Mouse (Mus musculus): ENCODE data around the gene Pnmal2.

Gene Pnmal2

DNA sequence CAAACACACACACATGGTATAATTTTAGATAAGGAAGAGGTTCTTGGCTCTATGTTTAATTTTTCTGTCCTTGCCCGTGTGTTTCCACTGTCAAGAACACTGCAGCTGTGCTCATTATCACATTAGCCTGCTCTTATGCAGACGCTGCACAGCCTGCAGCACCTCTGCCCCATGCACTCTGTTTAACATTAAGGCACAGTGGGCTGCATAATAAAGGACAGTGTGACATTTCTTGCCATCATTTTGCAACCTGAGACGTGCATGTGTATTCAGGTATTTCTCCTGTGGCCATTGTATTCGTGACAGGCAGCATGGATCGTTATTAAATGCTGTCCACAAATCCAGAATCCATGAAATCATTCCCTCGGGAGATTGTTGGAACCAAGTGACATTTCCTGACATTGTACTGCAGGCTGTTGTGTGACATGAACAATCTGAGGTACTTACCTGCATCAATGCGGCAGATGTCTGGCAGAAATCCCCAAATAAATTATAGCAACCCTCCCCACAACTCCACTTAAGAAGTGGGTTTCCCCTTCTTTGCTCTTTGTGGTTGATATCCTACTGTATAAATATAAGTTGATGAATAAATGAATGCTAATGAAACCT lies 43.2 kb downstream of the Pnmal2 start:
- no peak for DNase-seq

DNA sequence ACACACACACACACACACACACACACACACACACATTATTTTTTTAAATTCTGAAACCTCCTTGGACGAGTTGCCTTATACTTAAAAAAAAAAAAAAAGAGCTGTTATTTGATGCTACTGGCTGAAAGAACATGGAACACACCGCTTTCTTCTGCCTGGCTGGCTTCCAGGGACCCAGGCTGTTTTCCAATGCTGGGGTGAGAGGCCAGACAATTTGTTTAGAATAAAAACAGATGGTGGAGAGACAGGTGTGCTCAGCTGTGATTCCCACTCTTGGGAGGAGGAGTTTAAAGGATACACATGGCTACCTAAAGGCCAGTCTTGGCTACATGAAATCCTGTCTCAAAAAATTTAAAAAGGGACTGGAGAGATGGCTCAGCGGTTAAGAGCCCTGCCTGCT lies 43.9 kb downstream of the Pnmal2 start:
- peak; percentile 74 to 79 for DNase-seq

GRCm38 (mm10) chr7:16990006-16990744 lies 45.7 kb downstream of the Pnmal2 start:
- peak; percentile 23 to 42 for DNase-seq

GRCm38 (mm10) chr7:16991681-16992450 lies 47.4 kb downstream of the Pnmal2 start:
- peak; percentile 58 to 69 for DNase-seq

DNA sequence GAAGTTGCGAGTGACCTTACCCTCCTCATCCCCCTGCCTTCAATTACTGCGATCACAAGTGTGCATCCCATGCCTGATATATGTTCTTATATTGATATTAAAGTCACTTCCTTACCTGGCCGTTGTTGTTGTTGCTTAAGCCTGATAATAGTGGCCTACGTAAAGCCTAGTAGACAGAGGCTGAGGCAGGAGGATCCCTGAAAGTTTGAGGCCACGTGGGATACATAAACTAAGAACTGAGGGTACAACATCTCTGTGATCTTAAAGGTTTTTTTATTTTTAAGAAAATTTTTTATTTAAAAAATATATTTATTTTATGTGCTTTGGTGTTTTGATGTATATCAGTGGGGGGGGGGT lies 47.9 kb downstream of the Pnmal2 start, which contains the start of gene Ccdc8:
Gene Ccdc8, plus strand, starts transcription at position 258 of the 357 bp plus-strand sequence.
- DNase-seq: no peak

DNA sequence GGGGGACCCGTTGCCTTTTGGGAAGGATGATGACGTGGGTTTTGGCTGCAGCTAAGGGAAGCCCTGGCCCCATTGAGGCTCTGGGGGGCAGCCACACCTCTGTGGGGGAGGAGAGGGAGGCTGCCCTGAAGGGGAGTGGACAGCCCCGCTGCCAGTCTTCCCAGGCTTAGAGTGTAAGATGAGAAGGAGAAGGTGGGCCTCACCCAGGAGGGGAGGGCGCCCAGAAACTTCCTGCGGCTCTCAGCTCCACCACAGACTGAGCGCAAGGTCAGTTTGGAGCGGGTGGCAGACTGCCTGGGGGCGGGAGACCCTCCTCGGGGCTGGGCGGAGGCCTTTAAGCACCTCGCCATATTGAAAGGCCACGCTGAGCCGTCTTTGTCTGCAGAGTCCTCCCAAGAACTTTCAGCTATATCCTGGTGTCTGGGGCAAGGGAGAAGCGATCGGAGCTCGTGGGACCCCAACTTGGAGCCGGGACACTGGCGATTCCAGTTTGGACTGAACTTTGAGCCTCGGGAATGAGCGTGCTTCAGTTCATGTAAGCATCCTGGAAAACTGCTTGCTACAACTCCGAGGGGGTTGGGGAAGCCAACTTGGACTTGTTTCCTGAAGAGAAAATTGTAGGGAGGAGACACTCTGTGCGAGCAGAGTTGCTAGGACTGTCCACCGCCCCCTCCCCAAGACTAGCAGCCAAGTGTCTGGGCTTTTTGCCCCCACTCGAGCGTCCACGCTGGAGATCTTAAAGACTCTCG lies 49.3 kb downstream of the Pnmal2 start:
- peak; percentile 93 to 95 for DNase-seq

DNA sequence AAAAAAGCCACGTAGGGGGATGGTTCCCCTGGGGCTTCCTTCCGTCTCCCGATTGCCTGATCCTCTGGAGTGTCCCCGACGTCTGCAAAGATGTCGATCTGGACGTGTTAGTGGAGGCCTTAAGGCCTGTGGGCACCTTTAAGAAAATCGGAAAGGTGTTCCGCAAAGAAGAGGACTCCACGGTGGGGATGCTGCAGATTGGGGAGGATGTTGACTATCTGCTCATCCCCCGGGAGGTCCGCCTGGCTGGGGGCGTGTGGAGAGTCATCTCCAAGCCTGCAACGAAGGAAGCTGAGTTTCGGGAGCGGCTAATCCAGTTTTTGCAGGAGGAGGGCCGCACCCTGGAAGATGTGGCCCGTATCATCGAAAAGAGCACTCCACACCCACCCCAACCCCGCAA lies 49.9 kb downstream of the Pnmal2 start:
- peak; percentile 39 to 51 for DNase-seq

GRCm38 (mm10) chr7:16995345-16995744 lies 50.9 kb downstream of the Pnmal2 start:
- no peak for DNase-seq

All from kidney, postnatal 4 days (tissue).